Mouse (Mus musculus) bone marrow, adult 2 months (tissue): ENCODE results near the gene Best1. TPM values are rescaled to one million over a fixed set of nuclear protein-coding genes. Genes with fewer than 3 reads are reported as not detected.

ENCODE experiments used
- H3K27ac ChIP-seq: fragments of 200-500 bp; 2 replicates; pipeline ENCODE4 v1.5.1; 2012; ENCODE audit warnings: low read depth, mild to moderate bottlenecking, control low read depth, inconsistent platforms, low read length; ENCODE audit not compliant: control insufficient read depth, poor library complexity, insufficient read depth
- H3K4me1 ChIP-seq: fragments of 200-500 bp; 2 replicates; pipeline ENCODE4 v1.6.1; 2011; ENCODE audit warnings: low read length; ENCODE audit not compliant: control insufficient read depth, insufficient read depth
- H3K4me3 ChIP-seq: fragments of 200-500 bp; replicated peaks from 2 replicates; pipeline ENCODE3; 2011; ENCODE audit warnings: mild to moderate bottlenecking, low read depth, low read length, control low read depth; ENCODE audit not compliant: control insufficient read depth
- CTCF ChIP-seq: fragments of 200-500 bp; IDR thresholded peaks from 2 replicates; pipeline ENCODE4 v1.5.1; 2011; ENCODE audit warnings: low read length, control low read depth; ENCODE audit not compliant: control insufficient read depth, insufficient read depth
- POLR2A ChIP-seq: fragments of 200-500 bp; IDR thresholded peaks from 2 replicates; pipeline ENCODE4 v1.6.1; 2011; ENCODE audit warnings: low read depth, mild to moderate bottlenecking, control low read depth, low read length, borderline replicate concordance; ENCODE audit not compliant: control insufficient read depth
- WGBS: fragments of 180-500 bp; shearing (Covaris S2); methylation state at CpG from one replicate; pipeline ENCODE4 v1.1.7; 2018; 5-methylcytosine and 5-hydroxymethylcytosine counted together
- polyA plus RNA-seq: library from polyadenylated mRNA; stranded (reverse); fragments of >200 nt; gene quantifications from 2 replicates; pipeline ENCODE4 v1.2.4, GENCODE M21; 2011; ENCODE audit warnings: low replicate concordance; ENCODE audit not compliant: missing spikeins, insufficient read depth, insufficient read length

The Best1 gene
- polyA plus RNA-seq, 1 experiment, result not detected

DNA sequence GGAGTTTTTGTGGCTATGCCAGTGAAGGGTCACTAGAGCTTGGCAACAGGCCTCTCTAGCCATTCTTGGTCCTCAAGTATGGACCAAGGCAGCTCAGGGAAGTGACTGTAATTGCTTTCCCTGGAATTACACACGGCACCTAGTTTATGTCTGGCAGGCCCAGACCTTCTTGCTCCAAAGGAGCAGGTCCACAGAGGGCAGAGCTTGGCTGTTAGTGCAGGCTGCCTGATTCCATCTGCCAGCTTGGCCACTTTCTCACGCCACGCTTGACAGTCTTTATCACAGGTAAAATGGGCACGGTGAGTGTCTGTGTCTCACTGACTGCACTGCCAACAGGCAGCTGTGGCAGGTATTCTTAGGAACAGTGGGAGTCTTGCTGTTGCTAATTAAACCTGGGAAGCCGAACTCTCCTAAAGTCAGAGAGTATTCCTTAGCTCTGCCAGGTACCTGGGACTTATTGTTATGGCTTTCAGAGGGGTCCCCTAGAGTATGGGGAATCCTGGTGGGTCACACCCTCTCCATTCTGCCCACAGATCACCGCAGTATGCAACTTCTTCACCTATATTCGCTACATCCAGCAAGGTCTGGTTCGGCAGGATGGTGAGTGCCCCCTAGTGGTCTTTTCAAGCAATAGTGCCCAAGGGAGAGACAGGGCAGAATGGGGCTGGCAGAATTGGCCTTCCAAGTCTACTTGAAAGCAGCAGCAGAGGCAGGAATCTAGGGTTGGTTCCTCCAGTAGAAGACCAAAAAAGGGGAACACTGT, 32.0 kb upstream of the Best1 start:
- WGBS, result 50% methylated on average over 8 of the region's 8 CpGs
- H3K4me1 ChIP-seq, result no peaks in the 10 kb centered on the region

DNA sequence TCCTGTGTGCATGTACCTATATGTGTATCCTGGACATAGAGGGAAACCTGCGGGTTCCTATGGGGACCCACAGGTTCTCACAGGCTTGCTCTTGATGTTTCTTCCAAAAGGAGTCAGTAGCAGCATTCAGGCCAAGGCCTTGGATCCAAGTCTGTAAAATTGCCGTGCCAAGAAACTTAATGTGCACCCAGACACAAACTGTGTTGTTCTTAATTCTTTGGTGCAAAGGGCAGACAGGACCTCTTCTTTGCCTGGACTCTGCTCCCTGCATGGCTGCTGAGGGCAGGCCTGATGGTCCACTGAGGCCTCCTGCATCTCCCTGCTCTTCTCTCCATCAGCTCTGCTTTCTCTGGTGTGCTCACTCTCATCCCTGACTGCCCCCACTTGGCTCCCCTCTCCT, 28.3 kb upstream of the Best1 start:
- Histone ChIP-seq H3K27ac (no peak overlapping the region), H3K4me3 (no peak overlapping the region), H3K4me1 (no peaks in the 10 kb centered on the region)
- TF ChIP-seq POLR2A, result no peak
- TF ChIP-seq CTCF, result no peak
- WGBS, result 90% methylated on average over 2 of the region's 2 CpGs

More for the DNA sequence above, 32.0 kb upstream of the Best1 start:
- TF ChIP-seq POLR2A (no peak), CTCF (peak; percentile 89)
- no peak overlapping the region for H3K27ac ChIP-seq
- no peak overlapping the region for H3K4me3 ChIP-seq

DNA sequence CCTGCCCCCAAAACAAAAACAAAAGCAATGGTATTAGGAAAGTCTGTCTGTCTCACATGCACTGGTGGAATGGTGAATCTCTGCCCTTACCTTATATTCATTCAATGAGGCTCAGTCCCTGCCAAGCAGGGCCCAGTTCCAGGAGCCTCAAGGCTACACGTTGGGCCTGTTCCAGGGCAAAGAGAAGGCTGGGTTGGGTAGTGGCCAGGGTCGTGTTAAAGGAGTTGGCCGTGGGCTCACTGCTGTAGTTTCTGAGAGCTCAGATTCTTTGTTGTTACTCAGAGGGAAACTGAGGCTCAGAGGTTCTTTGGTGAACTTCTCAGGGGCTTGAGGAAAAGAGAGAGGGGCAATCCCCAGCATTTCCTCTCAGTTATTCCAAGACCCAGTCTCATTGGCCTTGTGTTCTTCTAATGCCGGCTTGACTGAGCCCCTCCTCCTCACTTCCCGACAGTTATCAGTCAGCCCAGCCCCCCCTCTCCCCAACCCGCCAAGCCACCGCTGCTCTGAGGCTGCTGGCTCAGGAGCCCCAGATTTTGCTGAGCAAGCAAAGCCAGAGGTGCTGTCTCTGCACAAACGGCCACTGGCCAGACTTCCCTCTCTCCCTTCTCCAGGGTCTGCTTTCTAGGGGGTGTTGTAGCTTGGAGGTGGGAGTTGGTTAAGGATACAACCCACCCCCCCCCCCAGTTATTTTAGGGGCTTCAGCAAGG, 23.9 kb upstream of the Best1 start:
- peaks cover 5% of the 10 kb centered on the region; the same call in 1 of the 2 replicates for H3K4me1 ChIP-seq
- H3K4me3 ChIP-seq, result no peak overlapping the region
- WGBS, result 14% methylated on average over 8 of the region's 8 CpGs
- TF ChIP-seq CTCF (no peak), POLR2A (no peak)
- no peak overlapping the region for H3K27ac ChIP-seq

DNA sequence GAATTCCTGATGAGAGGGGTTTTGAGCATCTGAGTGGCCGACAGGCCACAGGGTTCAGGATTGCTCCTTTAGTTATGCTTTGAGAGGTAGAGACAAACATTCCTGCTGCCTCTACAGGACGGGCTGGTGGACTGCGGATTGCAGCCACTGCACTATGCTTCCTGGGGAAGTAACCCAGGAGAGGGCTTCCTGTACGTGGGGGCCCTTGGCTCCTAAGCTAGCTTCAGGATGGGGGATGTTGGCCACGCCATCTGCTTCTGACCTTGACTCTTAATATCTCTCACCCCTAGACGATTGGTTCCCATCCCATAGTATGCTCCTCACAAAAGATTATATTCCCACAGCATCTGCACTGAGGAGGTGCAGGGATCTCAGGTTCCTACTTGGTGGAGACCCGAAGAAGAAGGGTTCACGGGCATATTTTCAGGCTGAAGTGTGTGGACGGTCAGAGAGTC, 21.9 kb upstream of the Best1 start:
- Histone ChIP-seq H3K27ac (peak overlapping the region; percentile 22; the same call in 1 of the 2 replicates), H3K4me1 (peaks cover 5% of the 10 kb centered on the region; the same call in 1 of the 2 replicates), H3K4me3 (no peak overlapping the region)
- TF ChIP-seq POLR2A (no peak), CTCF (no peak)
- WGBS, result 19% methylated on average over 9 of the region's 9 CpGs

DNA sequence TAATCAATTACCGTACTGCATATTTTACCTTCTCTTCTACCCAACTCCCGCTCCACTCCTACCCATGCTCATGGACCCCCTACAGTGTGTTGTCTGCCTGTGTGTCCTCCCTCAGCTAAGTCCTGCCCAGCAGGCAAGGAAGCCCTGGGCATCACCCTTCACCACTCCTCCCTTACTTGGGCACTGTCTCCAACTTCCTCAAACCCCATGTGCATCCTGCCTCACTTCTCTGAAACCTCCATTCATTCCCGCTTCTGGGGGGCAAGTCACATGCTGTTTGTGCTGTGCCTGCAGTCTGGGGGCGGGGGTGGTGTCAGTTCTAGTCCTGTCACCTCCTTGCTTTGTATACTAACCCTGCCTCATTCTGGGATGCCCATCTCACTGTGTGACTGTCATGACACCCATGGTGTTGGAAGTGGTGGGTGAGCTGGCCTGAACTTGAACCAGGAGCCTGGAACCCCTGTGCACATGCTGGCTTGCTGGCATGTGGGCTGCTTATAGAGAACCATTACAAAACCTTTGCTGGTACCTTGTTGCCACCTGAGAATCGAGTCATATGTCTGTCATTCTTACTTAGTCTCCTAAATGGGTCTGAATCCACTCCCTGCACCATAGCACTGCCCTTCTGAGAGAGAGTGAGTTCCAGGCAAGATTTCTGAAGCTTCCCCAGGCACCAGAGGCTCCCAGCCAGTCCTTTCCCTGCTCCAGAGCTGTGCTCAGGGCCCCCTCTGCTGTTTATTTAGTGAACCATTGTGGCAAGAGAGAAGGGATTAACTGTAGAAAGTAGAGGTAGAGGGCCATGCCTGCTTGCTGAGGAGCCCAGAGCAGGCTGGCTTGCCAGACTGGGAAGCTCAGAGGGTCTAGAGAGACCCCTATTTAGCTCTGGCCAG, 21.2 kb upstream of the Best1 start:
- TF ChIP-seq POLR2A (no peak), CTCF (no peak)
- H3K27ac ChIP-seq, result peak overlapping the region; percentile 39; the same call in 1 of the 2 replicates
- no peak overlapping the region for H3K4me3 ChIP-seq
- WGBS, result 49% methylated on average over 5 of the region's 5 CpGs
- H3K4me1 ChIP-seq, result peaks cover 5% of the 10 kb centered on the region; the same call in 1 of the 2 replicates

DNA sequence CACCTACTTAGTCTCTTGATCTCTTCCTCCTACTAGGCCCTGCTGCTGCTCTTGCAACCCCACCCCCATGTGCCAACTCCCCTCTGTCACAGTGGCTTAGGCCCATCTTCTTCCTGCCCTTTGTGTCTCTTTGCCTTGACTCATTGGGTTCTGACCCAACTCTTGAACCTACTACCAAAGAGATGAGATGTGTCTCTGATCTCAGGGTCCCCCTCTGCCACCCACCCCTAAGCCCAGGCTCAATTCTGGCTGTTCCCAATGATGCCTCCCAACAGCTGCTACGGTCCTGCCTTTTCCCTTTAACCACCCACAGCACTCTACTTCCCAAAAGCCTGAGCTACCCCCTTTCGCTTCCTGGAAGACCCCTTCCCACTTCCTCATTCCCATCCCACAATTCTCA, 20.5 kb upstream of the Best1 start:
- H3K27ac ChIP-seq, result no peak overlapping the region
- H3K4me3 ChIP-seq, result no peak overlapping the region
- 35% methylated on average over 2 of the region's 2 CpGs for WGBS
- peaks cover 5% of the 10 kb centered on the region; the same call in 1 of the 2 replicates for H3K4me1 ChIP-seq
- TF ChIP-seq CTCF, result no peak
- no peak for TF ChIP-seq POLR2A

DNA sequence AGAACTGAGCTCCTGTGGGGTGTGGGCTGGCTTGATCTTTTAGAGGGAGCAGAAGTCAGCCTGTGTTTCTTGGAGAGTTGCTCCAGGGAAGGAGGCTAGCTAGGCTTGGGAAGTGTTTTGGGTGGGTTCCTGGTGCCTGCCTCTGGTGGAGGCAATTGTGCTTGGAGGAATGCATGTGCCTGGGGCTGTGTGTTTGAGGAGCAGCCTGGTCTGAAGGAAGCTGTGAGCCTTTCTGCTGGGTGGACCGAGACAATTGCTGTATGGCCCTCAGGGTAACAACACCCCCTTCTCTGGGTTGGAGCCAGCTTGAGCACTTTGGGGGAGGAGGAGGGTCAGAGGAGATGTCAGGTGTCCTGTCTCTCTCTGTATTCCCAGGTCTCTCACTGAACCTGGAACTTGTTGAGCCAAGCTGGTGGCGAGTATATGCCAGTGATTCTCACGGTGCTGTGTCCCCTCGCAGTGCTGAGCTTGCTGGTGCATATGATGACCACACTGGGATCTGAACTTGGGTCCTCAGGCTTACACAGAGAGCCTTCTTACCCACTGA, 17.9 kb upstream of the Best1 start:
- Histone ChIP-seq H3K4me1 (peaks cover 5% of the 10 kb centered on the region; the same call in 1 of the 2 replicates), H3K4me3 (peak overlapping the region; percentile 21), H3K27ac (no peak overlapping the region; the same call in 1 of the 2 replicates)
- TF ChIP-seq POLR2A (no peak), CTCF (no peak)
- WGBS, result 82% methylated on average over 4 of the region's 4 CpGs
